Mouse (Mus musculus) midbrain, embryonic 16.5 days (tissue): ENCODE measurements around the gene Ccdc93. TPM values are rescaled to one million over a fixed set of nuclear protein-coding genes. Genes with fewer than 3 reads are reported as not detected.

Experiments
- ATAC-seq: fragments of 200-750 bp; cut with Nextera tagmentation; 2 replicates; pipeline ENCODE4 v1.8.0; 2017; ENCODE audit warnings: moderate TSS enrichment
- H3K27ac ChIP-seq: fragments of 300-500 bp; sonication (generic); 2 replicates; pipeline ENCODE4 v1.5.1; 2014; ENCODE audit warnings: mild to moderate bottlenecking, low read length, mixed read lengths
- H3K27me3 ChIP-seq: fragments of 300-500 bp; sonication (generic); 2 replicates; pipeline ENCODE4 v1.6.1; 2014; ENCODE audit warnings: low read depth, low read length, mixed read lengths; ENCODE audit not compliant: control insufficient read depth, insufficient read depth
- H3K36me3 ChIP-seq: fragments of 300-500 bp; sonication (generic); 2 replicates; pipeline ENCODE4 v1.6.1; 2014; ENCODE audit warnings: mild to moderate bottlenecking, low read length, moderate library complexity, mixed read lengths; ENCODE audit not compliant: control insufficient read depth, insufficient read depth
- H3K4me1 ChIP-seq: fragments of 300-500 bp; sonication (generic); 2 replicates; pipeline ENCODE4 v1.6.1; 2014; ENCODE audit warnings: mild to moderate bottlenecking, low read length, mixed read lengths; ENCODE audit not compliant: control insufficient read depth, insufficient read depth
- H3K4me2 ChIP-seq: fragments of 300-500 bp; sonication (generic); 2 replicates; pipeline ENCODE4 v1.6.1; 2014; ENCODE audit warnings: mild to moderate bottlenecking, low read length, mixed read lengths
- H3K4me3 ChIP-seq: fragments of 300-500 bp; sonication (generic); 2 replicates; pipeline ENCODE4 v1.5.1; 2014; ENCODE audit warnings: low read depth, mild to moderate bottlenecking, low read length, moderate library complexity, mixed read lengths
- H3K9ac ChIP-seq: fragments of 300-500 bp; sonication (generic); 2 replicates; pipeline ENCODE4 v1.6.1; 2014; ENCODE audit warnings: low read depth, low read length, mixed read lengths
- H3K9me3 ChIP-seq: fragments of 300-500 bp; sonication (generic); replicated peaks from 2 replicates; pipeline ENCODE4 v1.6.1; 2014; ENCODE audit warnings: mild to moderate bottlenecking, low read length, mixed read lengths; ENCODE audit not compliant: control insufficient read depth, poor library complexity, severe bottlenecking
- WGBS: fragments of 180-500 bp; shearing (Covaris S2); extraction: QIAGEN DNeasy Blood & Tissue Kit; methylation state at CpG from one replicate; pipeline ENCODE4 v1.1.7; 2014; 5-methylcytosine and 5-hydroxymethylcytosine counted together
- polyA plus RNA-seq: library from polyadenylated mRNA; unstranded; fragments of >200 nt; fragmentation: Nextera tagmentation; extraction: Ambion mirVana; gene quantifications from 2 replicates; pipeline ENCODE4 v1.2.1, GENCODE M21; 2015

Gene Ccdc93
- polyA plus RNA-seq, 1 experiment from 2014 or later, result 11.9 TPM

DNA sequence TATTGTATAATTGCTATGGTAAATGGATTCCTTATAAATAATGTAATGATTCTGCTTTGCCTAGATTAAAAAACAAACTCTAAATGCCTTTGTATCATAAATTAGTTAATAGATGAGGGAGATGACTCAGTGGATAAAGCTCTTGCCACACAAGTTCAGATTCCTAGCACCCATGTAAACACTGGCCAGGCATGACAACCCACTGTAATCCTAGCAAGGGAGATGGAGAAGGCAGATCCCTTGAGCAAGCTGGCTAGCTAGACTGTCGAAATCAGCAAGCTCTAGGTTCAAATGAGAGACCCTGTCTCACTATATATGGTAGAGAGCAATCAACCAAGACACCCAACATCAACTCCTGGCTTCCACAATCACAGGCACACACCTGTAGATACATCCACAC is 87.8 kb downstream of the Ccdc93 start:
- Histone ChIP-seq H3K9ac (no peak overlapping the region), H3K4me3 (no peak overlapping the region), H3K36me3 (no peaks in the 10 kb centered on the region), H3K27ac (no peak overlapping the region), H3K4me2 (no peak overlapping the region), H3K9me3 (no peaks in the 10 kb centered on the region), H3K27me3 (no peaks in the 10 kb centered on the region), H3K4me1 (no peaks in the 10 kb centered on the region)
- no peak for ATAC-seq
- WGBS, result 88% methylated on average over 1 of the region's 1 CpGs

- Histone ChIP-seq H3K9me3 (no peaks in the 10 kb centered on the region), H3K27ac (no peak overlapping the region), H3K9ac (no peak overlapping the region), H3K36me3 (no peaks in the 10 kb centered on the region), H3K4me3 (peak overlapping the region; percentile 33), H3K4me2 (peak overlapping the region; percentile 70), H3K4me1 (peaks cover 3% of the 10 kb centered on the region; the same call in 1 of the 2 replicates), H3K27me3 (peaks cover 21% of the 10 kb centered on the region)
- 50% methylated on average over 17 of the region's 17 CpGs for WGBS
- ATAC-seq, result 0 out of 2 replicates have a peak, but pooled peaks have one; percentile 4
Observed at GRCm38 (mm10) chr1:121527061-121527460, 96.2 kb downstream of the Ccdc93 start.

- peak overlapping the region; percentile 33 for H3K4me3 ChIP-seq
- no peaks in the 10 kb centered on the region for H3K9me3 ChIP-seq
- H3K27me3 ChIP-seq, result peaks cover 21% of the 10 kb centered on the region
- 9% methylated on average over 55 of the region's 55 CpGs for WGBS
- peak overlapping the region; percentile 43; the same call in 1 of the 2 replicates for H3K9ac ChIP-seq
- H3K4me2 ChIP-seq, result peak overlapping the region; percentile 70
- ATAC-seq, result peak; percentile 72
- H3K36me3 ChIP-seq, result no peaks in the 10 kb centered on the region
- peaks cover 3% of the 10 kb centered on the region; the same call in 1 of the 2 replicates for H3K4me1 ChIP-seq
- no peak overlapping the region for H3K27ac ChIP-seq
Observed at GRCm38 (mm10) chr1:121527600-121528398, 97.0 kb downstream of the Ccdc93 start.

GRCm38 (mm10) chr1:121528399-121528720 is 97.5 kb downstream of the Ccdc93 start, which contains the start of gene Htr5b:
Gene Htr5b, minus strand, starts transcription at chr1:121528465.
- ATAC-seq, result peak; percentile 90
- no peaks in the 10 kb centered on the region for H3K36me3 ChIP-seq
- peak within 1 kb of the TSS; percentile 33 for H3K4me3 ChIP-seq
- H3K27me3 ChIP-seq, result peaks cover 21% of the 10 kb centered on the region
- H3K4me1 ChIP-seq, result peaks cover 3% of the 10 kb centered on the region; the same call in 1 of the 2 replicates
- no peaks in the 10 kb centered on the region for H3K9me3 ChIP-seq
- WGBS, result 6% methylated on average over 11 of the region's 11 CpGs
- peak within 1 kb of the TSS; percentile 70 for H3K4me2 ChIP-seq
- H3K9ac ChIP-seq, result peak within 1 kb of the TSS; percentile 43; the same call in 1 of the 2 replicates
- H3K27ac ChIP-seq, result no peak within 1 kb of the TSS

- Histone ChIP-seq H3K9me3 (no peaks in the 10 kb centered on the region), H3K4me2 (no peak overlapping the region), H3K27me3 (peaks cover 21% of the 10 kb centered on the region), H3K9ac (no peak overlapping the region), H3K4me3 (no peak overlapping the region), H3K36me3 (no peaks in the 10 kb centered on the region), H3K27ac (no peak overlapping the region), H3K4me1 (peaks cover 3% of the 10 kb centered on the region; the same call in 1 of the 2 replicates)
- no peak for ATAC-seq
- WGBS, result 91% methylated on average over 6 of the region's 6 CpGs
Observed at GRCm38 (mm10) chr1:121529286-121529685, 98.4 kb downstream of the Ccdc93 start.

DNA sequence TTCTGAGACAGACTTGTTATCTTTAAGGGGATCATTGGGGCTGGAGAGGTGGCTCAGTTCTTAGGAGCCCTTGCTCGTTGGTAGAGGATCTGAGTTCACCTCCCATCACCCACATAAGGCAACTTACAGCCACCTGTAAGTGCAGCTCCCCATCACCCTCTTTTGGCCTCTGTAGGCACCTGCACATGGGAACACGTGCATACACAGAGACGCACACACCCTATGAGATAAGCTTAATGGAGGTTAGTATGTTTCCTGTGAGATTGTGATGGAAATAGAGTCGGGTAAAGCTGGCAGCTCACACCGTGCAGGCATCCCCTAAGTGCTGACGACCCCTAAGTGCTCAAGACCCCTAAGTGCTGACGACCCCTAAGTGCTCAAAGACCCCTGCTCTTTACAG is 100.6 kb downstream of the Ccdc93 start:
- H3K27ac ChIP-seq, result no peak overlapping the region
- peaks cover 21% of the 10 kb centered on the region for H3K27me3 ChIP-seq
- 0 out of 2 replicates have a peak, but pooled peaks have one; percentile 9 for ATAC-seq
- 75% methylated on average over 7 of the region's 7 CpGs for WGBS
- H3K4me2 ChIP-seq, result no peak overlapping the region
- no peak overlapping the region for H3K9ac ChIP-seq
- no peaks in the 10 kb centered on the region for H3K9me3 ChIP-seq
- H3K36me3 ChIP-seq, result no peaks in the 10 kb centered on the region
- no peak overlapping the region for H3K4me3 ChIP-seq
- H3K4me1 ChIP-seq, result peaks cover 3% of the 10 kb centered on the region; the same call in 1 of the 2 replicates

GRCm38 (mm10) chr1:121540361-121540760 is 109.5 kb downstream of the Ccdc93 start:
- H3K9me3 ChIP-seq, result no peaks in the 10 kb centered on the region
- WGBS, result 74% methylated on average over 8 of the region's 8 CpGs

GRCm38 (mm10) chr1:121546844-121547243 is 116.0 kb downstream of the Ccdc93 start:
- Histone ChIP-seq H3K4me1 (no peaks in the 10 kb centered on the region), H3K27me3 (no peaks in the 10 kb centered on the region), H3K27ac (no peak overlapping the region), H3K9me3 (no peaks in the 10 kb centered on the region), H3K36me3 (peaks cover 7% of the 10 kb centered on the region; the same call in 1 of the 2 replicates), H3K4me2 (no peak overlapping the region), H3K4me3 (no peak overlapping the region), H3K9ac (no peak overlapping the region)
- ATAC-seq, result no peak
- 82% methylated on average over 2 of the region's 2 CpGs for WGBS

More at GRCm38 (mm10) chr1:121540361-121540760, 109.5 kb downstream of the Ccdc93 start:
- Histone ChIP-seq H3K27ac (no peak overlapping the region), H3K9ac (no peak overlapping the region), H3K27me3 (no peaks in the 10 kb centered on the region), H3K4me1 (no peaks in the 10 kb centered on the region), H3K4me2 (no peak overlapping the region), H3K4me3 (no peak overlapping the region), H3K36me3 (no peaks in the 10 kb centered on the region)
- no peak for ATAC-seq

- Histone ChIP-seq H3K27ac (no peak overlapping the region), H3K4me3 (no peak overlapping the region), H3K9me3 (no peaks in the 10 kb centered on the region), H3K9ac (no peak overlapping the region), H3K27me3 (no peaks in the 10 kb centered on the region), H3K4me2 (no peak overlapping the region), H3K36me3 (peaks cover 17% of the 10 kb centered on the region), H3K4me1 (no peaks in the 10 kb centered on the region)
- 96% methylated on average over 4 of the region's 4 CpGs for WGBS
- no peak for ATAC-seq
Observed at GRCm38 (mm10) chr1:121548667-121549066, 117.8 kb downstream of the Ccdc93 start.
